Comparison of ENCODE assay signal across 8 mouse cellular contexts in the genomic region with DNA sequence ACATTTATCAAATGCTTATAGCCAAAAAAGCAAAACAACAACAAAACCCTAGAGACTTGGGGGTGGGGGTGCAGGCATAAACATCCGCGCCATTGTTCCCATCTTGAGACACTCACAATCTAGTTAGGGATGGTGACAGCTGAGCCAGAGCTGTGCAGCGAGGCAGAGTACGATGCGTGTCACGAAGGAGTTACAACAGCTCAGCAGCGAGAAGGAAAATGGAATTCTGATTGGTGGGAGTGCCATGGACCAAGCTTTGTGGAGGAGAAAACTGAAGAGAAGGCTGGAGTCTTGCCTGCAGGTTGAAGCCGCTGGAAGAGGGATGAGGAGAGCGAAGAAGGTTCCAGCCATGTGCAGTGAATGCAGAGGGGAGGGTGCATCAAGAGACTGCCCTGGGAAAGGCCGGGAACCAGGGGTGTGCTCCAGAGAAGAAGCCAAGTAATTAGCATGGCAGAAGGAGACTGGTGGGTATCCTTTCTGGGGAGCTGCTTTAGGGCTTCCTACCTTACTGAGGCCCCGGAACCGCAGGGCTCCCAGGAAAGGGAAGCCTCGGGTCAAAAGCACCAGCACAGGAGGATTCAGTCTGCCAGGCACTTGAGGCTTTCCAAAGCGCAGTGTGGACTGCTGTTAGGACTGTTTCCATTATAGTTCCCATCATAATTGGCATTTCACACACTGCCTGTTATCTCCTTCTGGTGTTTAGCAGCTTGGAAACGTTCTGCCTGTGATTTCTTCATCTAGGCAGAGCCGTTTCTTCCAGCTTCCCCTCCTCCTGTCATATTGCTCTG.
DNase-seq lines count a peak whose midpoint lies in the region; ATAC-seq lines count a peak whose summit lies in the region.
"Had no signal": no experiment of that assay in that cellular context is flagged by ENCODE, and none has a peak within 500 bp of the region (broad histone marks: within the 10 kb centered on the region; RNA-seq: fewer than 3 reads in every experiment).

No protein-coding gene starts in this region.

- no peak for ATAC-seq in CD4-positive, CD25-positive, alpha-beta regulatory T cell, adult 4 months

- peak; percentile 14 for DNase-seq in cerebellum, adult 9-11 months
- peak; percentile 48 to 56 for DNase-seq in frontal cortex, postnatal 36 days (ENCODE audit: low spot score in 2 of 2)
- DNase-seq in left cerebral cortex, adult 8-10 months (ENCODE audit: low spot score in 2 of 2) = peak; percentile 21 to 23
- DNase-seq in right cerebral cortex, adult 18-20 months = peak; percentile 38
- DNase-seq in lung, postnatal 14 days = no peak
- DNase-seq in adrenal gland, adult 18-20 months (ENCODE audit: low spot score in 2 of 2) = no peak
- DNase-seq: kidney, adult 9 months had no signal

Comparison
In these comparisons a context has a peak if more than half of its experiments do, and no peak if none do; other contexts are left out.
1. DNase-seq: peak in cerebellum, adult 9-11 months (single experiment), frontal cortex, postnatal 36 days (2 of 2), left cerebral cortex, adult 8-10 months (2 of 2) and right cerebral cortex, adult 18-20 months (single experiment); none in lung, postnatal 14 days (single experiment) and adrenal gland, adult 18-20 months (0 of 2).